In genomic region chr12:35046999-35047319, GRCm38 (mm10) we compare ENCODE assay signal across 8 mouse cellular contexts. TPM values are rescaled to one million over a fixed set of nuclear protein-coding genes. Genes with fewer than 3 reads are reported as not detected.
DNase-seq lines count a peak whose midpoint lies in the region; ATAC-seq and TF ChIP-seq lines count a peak whose summit lies in the region.

TSS of gene Snx13 (plus strand) at chr12:35047186.

- intact Hi-C loops in heart, adult 2 months (cut with DNase I) = loop anchor here (2.0 kb wide), 1 partner anchor 24 kb away; no protein-coding TSS in a partner anchor

- peak; percentile 80 for DNase-seq in 3T3-L1 (ENCODE audit: low read depth, low spot score)
- peak; percentile 92 to 95 for DNase-seq in adrenal gland, postnatal 36 days
- peak; percentile 92 to 96 for DNase-seq in heart, adult 2 months
- peak; percentile 83 to 87 for DNase-seq in kidney, adult 8-10 months
- peak; percentile 80 to 88 for DNase-seq in spleen, adult 18-20 months

- H3K4me2 ChIP-seq in embryonic facial prominence, embryonic 12.5 days (replicated peaks) = peak within 1 kb of the TSS; percentile 67
- H3K4me2 ChIP-seq in limb, embryonic 13.5 days (replicated peaks) = peak within 1 kb of the TSS; percentile 83
- peak within 1 kb of the TSS; percentile 81 for H3K4me2 ChIP-seq in midbrain, embryonic 15.5 days

- whole genome bisulfite sequencing in embryonic facial prominence, embryonic 12.5 days = under 1% methylated on average over 51 of the region's 51 CpGs
- under 1% methylated on average over 51 of the region's 51 CpGs for WGBS in heart, adult 2 months
- under 1% methylated on average over 51 of the region's 51 CpGs for WGBS in limb, embryonic 13.5 days
- under 1% methylated on average over 48 of the region's 51 CpGs for WGBS in midbrain, embryonic 15.5 days

- H3K36me3 ChIP-seq in embryonic facial prominence, embryonic 12.5 days = no peaks in the 10 kb centered on the region
- peaks cover 18% of the 10 kb centered on the region for H3K36me3 ChIP-seq in heart, adult 2 months (ENCODE audit: control insufficient read depth, insufficient read depth, low read length)
- H3K36me3 ChIP-seq in limb, embryonic 13.5 days = no peaks in the 10 kb centered on the region
- H3K36me3 ChIP-seq in midbrain, embryonic 15.5 days (replicated peaks) = no peaks in the 10 kb centered on the region

- H3K4me1 ChIP-seq in embryonic facial prominence, embryonic 12.5 days = peaks cover 11% of the 10 kb centered on the region
- H3K4me1 ChIP-seq in heart, adult 2 months (ENCODE audit: control insufficient read depth, insufficient read depth, low read length) = peaks cover 13% of the 10 kb centered on the region
- peaks cover 19% of the 10 kb centered on the region for H3K4me1 ChIP-seq in limb, embryonic 13.5 days
- H3K4me1 ChIP-seq in midbrain, embryonic 15.5 days = peaks cover 22% of the 10 kb centered on the region

- peak; percentile 97 for ATAC-seq in embryonic facial prominence, embryonic 12.5 days (ENCODE audit: insufficient number of reproducible peaks, insufficient read depth, low FRiP score, low TSS enrichment)
- peak; percentile 99 for ATAC-seq in limb, embryonic 13.5 days (ENCODE audit: low FRiP score, low read depth)
- ATAC-seq in midbrain, embryonic 15.5 days (replicated peaks) = peak; percentile 99

- peak within 1 kb of the TSS; percentile 92 for H3K9ac ChIP-seq in embryonic facial prominence, embryonic 12.5 days
- peak within 1 kb of the TSS; percentile 95 for H3K9ac ChIP-seq in heart, adult 2 months (ENCODE audit: low read depth, low read length)
- H3K9ac ChIP-seq in limb, embryonic 13.5 days = peak within 1 kb of the TSS; percentile 94
- H3K9ac ChIP-seq in midbrain, embryonic 15.5 days = peak within 1 kb of the TSS; percentile 93

- no peak for TF ChIP-seq EP300 in heart, adult 2 months (IDR thresholded peaks at IDR 0.05; ENCODE audit: insufficient read depth, low read depth, low read length)

- H3K27me3 ChIP-seq in embryonic facial prominence, embryonic 12.5 days = no peaks in the 10 kb centered on the region
- H3K27me3 ChIP-seq in heart, adult 2 months (ENCODE audit: control insufficient read depth, insufficient read depth, low read length) = no peaks in the 10 kb centered on the region
- H3K27me3 ChIP-seq in limb, embryonic 13.5 days = no peaks in the 10 kb centered on the region
- H3K27me3 ChIP-seq in midbrain, embryonic 15.5 days (replicated peaks) = peaks cover 9% of the 10 kb centered on the region; the same call in 1 of the 2 replicates

- peak within 1 kb of the TSS; percentile 95 for H3K27ac ChIP-seq in embryonic facial prominence, embryonic 12.5 days
- H3K27ac ChIP-seq in heart, adult 2 months = peak within 1 kb of the TSS; percentile 94
- H3K27ac ChIP-seq in limb, embryonic 13.5 days = peak within 1 kb of the TSS; percentile 93
- H3K27ac ChIP-seq in midbrain, embryonic 15.5 days = peak within 1 kb of the TSS; percentile 94

- peak within 1 kb of the TSS; percentile 99 for H3K4me3 ChIP-seq in embryonic facial prominence, embryonic 12.5 days
- peak within 1 kb of the TSS; percentile 94 for H3K4me3 ChIP-seq in heart, adult 2 months
- H3K4me3 ChIP-seq in limb, embryonic 13.5 days = peak within 1 kb of the TSS; percentile 88
- peak within 1 kb of the TSS; percentile 95 for H3K4me3 ChIP-seq in midbrain, embryonic 15.5 days

- 0 out of 2 replicates have a peak, but pooled peaks have one; percentile 57 for TF ChIP-seq POLR2A in heart, adult 2 months (IDR thresholded peaks at IDR 0.05; ENCODE audit: insufficient read depth, low read depth, low read length)

- H3K79me2 ChIP-seq in heart, adult 2 months (replicated peaks; ENCODE audit: control insufficient read depth, insufficient read depth, low read length) = peaks cover 6% of the 10 kb centered on the region

- H3K9me3 ChIP-seq in embryonic facial prominence, embryonic 12.5 days = no peaks in the 10 kb centered on the region
- no peaks in the 10 kb centered on the region for H3K9me3 ChIP-seq in limb, embryonic 13.5 days
- no peaks in the 10 kb centered on the region for H3K9me3 ChIP-seq in midbrain, embryonic 15.5 days

- TF ChIP-seq CTCF in heart, adult 2 months (IDR thresholded peaks at IDR 0.05) = no peak

RNA-seq across cellular contexts. Expression of gene Snx13, which starts in this region (rescaled TPM):
- 10 to 100 TPM; 37.1 to 48.9 TPM for total RNA-seq in adrenal gland, postnatal 36 days (2021)
- polyA plus RNA-seq in embryonic facial prominence, embryonic 12.5 days (2016; fragmentation: Nextera tagmentation; extraction: Ambion mirVana) = 22.7 and 24.7 TPM in 2 replicates
- total RNA-seq in heart, adult 2 months (2021) = 10 to 100 TPM; 54.5 to 63.6 TPM
- 10.9 and 23.7 TPM in 2 replicates for polyA plus RNA-seq in heart, adult 2 months (2012; rRNA removed)
- polyA plus RNA-seq in limb, embryonic 13.5 days (2015; fragmentation: Nextera tagmentation; extraction: Ambion mirVana) = 24.1 and 26.1 TPM in 2 replicates
- polyA plus RNA-seq in midbrain, embryonic 15.5 days (2015; fragmentation: Nextera tagmentation; extraction: Ambion mirVana) = 25.2 and 28.7 TPM in 2 replicates

Comparison
In these comparisons a context has a peak if more than half of its experiments do, and no peak if none do; other contexts are left out.
1. Peak in every context shown above with its lines: DNase-seq, ATAC-seq, H3K4me3 ChIP-seq and H3K27ac ChIP-seq.